Mouse (Mus musculus) ES-CJ7 (cell line): ENCODE results near the gene Slc4a1.

Experiments
- DNase-seq: peaks from one replicate; pipeline ENCODE4 v3.0.0; 2011; ENCODE audit warnings: low read depth, low spot score

The Slc4a1 gene

DNA sequence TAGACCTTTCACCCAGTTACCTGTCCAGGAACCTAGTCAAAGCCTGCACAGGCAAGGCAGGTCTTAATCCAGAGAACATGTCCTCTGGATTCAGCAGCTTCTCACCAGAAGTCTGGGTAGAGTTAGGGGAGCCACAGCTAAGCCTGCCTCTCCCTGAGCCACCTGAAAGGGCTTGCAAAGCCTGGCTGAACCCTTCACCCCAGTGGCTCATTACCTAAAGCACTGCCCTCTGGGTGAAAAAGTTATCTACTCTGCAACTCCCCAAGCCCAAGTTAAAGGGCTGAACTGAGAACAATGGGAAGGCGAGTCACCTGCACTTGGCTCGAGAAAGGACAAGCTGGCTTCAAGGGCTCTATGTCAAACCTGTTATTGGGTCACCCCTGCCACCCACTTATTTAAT, 61.9 kb downstream of the Slc4a1 start:
- no peak for DNase-seq

- DNase-seq: peak; percentile 97
Observed at GRCm38 (mm10) chr11:102299839-102300238, 66.2 kb downstream of the Slc4a1 start.
